Mouse (Mus musculus) C2C12 (cell line): ENCODE results near the gene Lce1f.

Source experiments
- CEBPB ChIP-seq: IDR thresholded peaks from one replicate; pipeline ENCODE4 v1.6.1; 2011; ENCODE audit warnings: low read depth, mild to moderate bottlenecking, control low read depth, moderate library complexity
- CTCF ChIP-seq: IDR thresholded peaks from one replicate; pipeline ENCODE4 v1.5.1; 2011; ENCODE audit not compliant: control insufficient read depth, insufficient read depth, insufficient read length
- FOSL1 ChIP-seq: IDR thresholded peaks from one replicate; pipeline ENCODE4 v1.8.0; 2011; ENCODE audit warnings: mild to moderate bottlenecking, low read length; ENCODE audit not compliant: poor library complexity, insufficient read depth, severe bottlenecking
- MAX ChIP-seq: IDR thresholded peaks from one replicate; pipeline ENCODE4 v1.6.1; 2011; ENCODE audit warnings: mild to moderate bottlenecking, control low read depth
- MYOD1 ChIP-seq: IDR thresholded peaks from one replicate; pipeline ENCODE4 v1.6.1; 2011; ENCODE audit warnings: low read depth; ENCODE audit not compliant: control insufficient read depth, insufficient read length
- MYOG ChIP-seq: IDR thresholded peaks from one replicate; pipeline ENCODE4 v1.6.1; 2011; ENCODE audit not compliant: control insufficient read depth, insufficient read length; ENCODE audit errors: extremely low read depth
- USF1 ChIP-seq: IDR thresholded peaks from one replicate; pipeline ENCODE4 v1.6.1; 2011; ENCODE audit warnings: low read depth, mild to moderate bottlenecking, control low read depth, moderate library complexity

DNA sequence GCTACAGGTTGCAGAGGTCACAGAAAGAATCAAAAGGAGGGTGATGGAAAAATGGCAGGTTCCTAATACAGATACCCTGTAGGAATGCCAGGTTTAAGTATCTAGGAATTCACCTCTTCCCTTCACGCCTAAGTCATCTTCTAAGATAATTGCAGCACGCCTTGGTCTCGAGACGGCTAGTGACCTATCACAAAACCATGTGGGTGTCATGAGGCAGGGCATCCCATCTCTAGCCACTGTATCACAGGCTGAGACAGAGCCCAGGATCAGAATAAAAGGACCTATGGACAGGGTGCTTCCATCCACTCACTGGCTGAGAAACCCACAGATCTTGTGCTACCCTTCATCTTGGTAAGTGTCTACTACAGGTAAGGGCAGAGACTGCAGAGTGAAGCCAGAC is 41.2 kb downstream of the Lce1f start, which contains the start of gene Lce1c:
- no peak for TF ChIP-seq CTCF
- TF ChIP-seq MYOD1, result no peak
- no peak for TF ChIP-seq USF1
- TF ChIP-seq MYOG, result no peak
- TF ChIP-seq MAX, result no peak
- TF ChIP-seq CEBPB, result no peak
- TF ChIP-seq FOSL1, result no peak
